Mouse (Mus musculus) hindlimb bud, embryonic 11.5 days (tissue): ENCODE data around the gene Arpc2.
A peak's percentile ranks its signal among the peaks of the same experiment; 100 is the strongest.

ENCODE experiments used
- DNase-seq: peaks from one replicate; pipeline ENCODE4 v3.0.0-alpha.2; 2012; ENCODE audit warnings: low read depth, low spot score; ENCODE audit errors: extremely low spot score

The Arpc2 gene

GRCm38 (mm10) chr1:74298996-74299395 is 63.1 kb downstream of the Arpc2 start:
- DNase-seq, result no peak

GRCm38 (mm10) chr1:74300347-74301110 is 64.6 kb downstream of the Arpc2 start:
- no peak for DNase-seq

GRCm38 (mm10) chr1:74302229-74302628 is 66.3 kb downstream of the Arpc2 start:
- DNase-seq, result no peak

GRCm38 (mm10) chr1:74302835-74303234 is 67.0 kb downstream of the Arpc2 start:
- DNase-seq, result no peak

GRCm38 (mm10) chr1:74303509-74304338 is 67.8 kb downstream of the Arpc2 start:
- no peak for DNase-seq

GRCm38 (mm10) chr1:74304339-74304790 is 68.5 kb downstream of the Arpc2 start:
- no peak for DNase-seq

- no peak for DNase-seq
Observed at GRCm38 (mm10) chr1:74304946-74305345, 69.1 kb downstream of the Arpc2 start.

- no peak for DNase-seq
Observed at GRCm38 (mm10) chr1:74305522-74305921, 69.6 kb downstream of the Arpc2 start, which contains the start of gene Tmbim1. Gene Tmbim1, minus strand, starts transcription at chr1:74305622.

GRCm38 (mm10) chr1:74307146-74307545 is 71.3 kb downstream of the Arpc2 start:
- no peak for DNase-seq

GRCm38 (mm10) chr1:74308001-74308964 is 72.4 kb downstream of the Arpc2 start:
- no peak for DNase-seq

GRCm38 (mm10) chr1:74309767-74310166 is 73.9 kb downstream of the Arpc2 start:
- no peak for DNase-seq

- peak; percentile 61 for DNase-seq
Observed at GRCm38 (mm10) chr1:74313049-74313692, 77.3 kb downstream of the Arpc2 start.

GRCm38 (mm10) chr1:74314796-74315195 is 78.9 kb downstream of the Arpc2 start:
- no peak for DNase-seq

- DNase-seq, result no peak
Observed at GRCm38 (mm10) chr1:74316114-74316827, 80.4 kb downstream of the Arpc2 start.
